Mouse (Mus musculus) megakaryocyte, adult 5-6 weeks (primary cell): Measurements from ENCODE around the gene Kcng4. TPM values are rescaled to one million over a fixed set of nuclear protein-coding genes. Genes with fewer than 3 reads are reported as not detected.

Source experiments
- total RNA-seq, 2 experiments: library from RNA; stranded (forward) in 1 of 2; stranded (reverse) in 1 of 2; fragments of 153-499, 151-499 nt in 1 of 2; fragments of 221-1000, 200-1000 nt in 1 of 2; gene quantifications; 2 replicates each; pipeline versions ENCODE4 v1.2.3 to v1.2.4; 2015 to 2017

Kcng4 gene
- total RNA-seq, 2 experiments from 2014 or later, result not detected

Other genes with a start within 250 kb of the Kcng4 start
- 5.4 and 6.5 TPM in 2 replicates for gene Mlycd, start 240.8 kb downstream of the Kcng4 start, total RNA-seq (2015)
- gene Mlycd, start 240.8 kb downstream of the Kcng4 start, total RNA-seq (2017), result 5.7 and 7.5 TPM in 2 replicates
- 6.1 and 6.4 TPM in 2 replicates for gene Osgin1, start 201.6 kb downstream of the Kcng4 start, total RNA-seq (2015)
- gene Osgin1, start 201.6 kb downstream of the Kcng4 start, total RNA-seq (2017), result 2.5 and 5.7 TPM in 2 replicates
- not detected in 2 replicates for gene Necab2, start 189.0 kb downstream of the Kcng4 start, total RNA-seq (2015)
- not detected in 2 replicates for gene Necab2, start 189.0 kb downstream of the Kcng4 start, total RNA-seq (2017)
- not detected in 2 replicates for gene Slc38a8, start 134.0 kb downstream of the Kcng4 start, total RNA-seq (2015)
- gene Slc38a8, start 134.0 kb downstream of the Kcng4 start, total RNA-seq (2017), result not detected in 2 replicates
- 27.4 and 32.8 TPM in 2 replicates for gene Mbtps1, start 76.9 kb downstream of the Kcng4 start, total RNA-seq (2015)
- 28.5 and 33.7 TPM in 2 replicates for gene Mbtps1, start 76.9 kb downstream of the Kcng4 start, total RNA-seq (2017)
- 9.1 and 11.5 TPM in 2 replicates for gene Hsdl1, start 60.5 kb downstream of the Kcng4 start, total RNA-seq (2015)
- 32.3 and 40.9 TPM in 2 replicates for gene Hsdl1, start 60.5 kb downstream of the Kcng4 start, total RNA-seq (2017)
- not detected in 2 replicates for gene Dnaaf1, start 60.4 kb downstream of the Kcng4 start, total RNA-seq (2015)
- gene Dnaaf1, start 60.4 kb downstream of the Kcng4 start, total RNA-seq (2017), result 0.33 TPM in 1 of 2 replicates, not detected in the other
- gene Taf1c, start 30.5 kb downstream of the Kcng4 start, total RNA-seq (2015), result 2.5 and 3.1 TPM in 2 replicates
- 5.5 and 5.8 TPM in 2 replicates for gene Taf1c, start 30.5 kb downstream of the Kcng4 start, total RNA-seq (2017)
- gene Adad2, start 22.9 kb downstream of the Kcng4 start, total RNA-seq (2015), result not detected in 2 replicates
- not detected in 2 replicates for gene Adad2, start 22.9 kb downstream of the Kcng4 start, total RNA-seq (2017)
- not detected in 2 replicates for gene Wfdc1, start 30.7 kb upstream of the Kcng4 start, total RNA-seq (2015)
- gene Wfdc1, start 30.7 kb upstream of the Kcng4 start, total RNA-seq (2017), result not detected in 2 replicates
- gene Atp2c2, start 64.3 kb upstream of the Kcng4 start, total RNA-seq (2015), result not detected in 2 replicates
- gene Atp2c2, start 64.3 kb upstream of the Kcng4 start, total RNA-seq (2017), result not detected in 2 replicates
- 2.2 and 2.6 TPM in 2 replicates for gene Tldc1, start 142.7 kb upstream of the Kcng4 start, total RNA-seq (2015)
- gene Tldc1, start 142.7 kb upstream of the Kcng4 start, total RNA-seq (2017), result 2.9 and 4.3 TPM in 2 replicates
- 526 and 619 TPM in 2 replicates for gene Cotl1, start 204.9 kb upstream of the Kcng4 start, total RNA-seq (2015)
- gene Cotl1, start 204.9 kb upstream of the Kcng4 start, total RNA-seq (2017), result 490 and 532 TPM in 2 replicates
- 2.7 and 5.5 TPM in 2 replicates for gene Klhl36, start 226.6 kb upstream of the Kcng4 start, total RNA-seq (2015)
- 8.5 and 9.2 TPM in 2 replicates for gene Klhl36, start 226.6 kb upstream of the Kcng4 start, total RNA-seq (2017)